Mouse (Mus musculus): ENCODE measurements around the gene Tmem236. TPM values are rescaled to one million over a fixed set of nuclear protein-coding genes. Genes with fewer than 3 reads are reported as not detected.

Tmem236 gene
- polyA plus RNA-seq, 1 experiment from 2014 or later: not detected

DNA sequence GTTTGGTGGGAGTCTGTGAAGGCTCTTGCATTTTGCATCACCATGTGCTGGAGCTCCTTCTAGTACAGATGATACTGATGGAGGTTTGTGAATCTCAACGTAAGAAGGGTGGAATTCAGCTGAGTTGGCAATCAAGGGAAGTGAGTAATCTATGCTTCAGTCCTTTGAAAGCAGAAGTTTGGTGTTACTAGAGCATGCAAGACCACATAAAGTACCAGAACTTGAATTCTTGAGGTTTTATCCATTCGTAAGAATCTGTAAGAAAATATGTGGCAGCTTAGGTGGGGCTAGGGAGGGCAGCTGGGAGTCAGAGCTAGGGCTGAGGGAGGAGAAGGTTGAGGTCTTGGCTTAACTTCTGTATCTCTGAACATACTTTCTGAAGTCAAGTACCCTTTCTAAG is 70.3 kb downstream of the Tmem236 start:
- ATAC-seq (replicated peaks; ENCODE audit: insufficient number of reproducible peaks, low FRiP score, low TSS enrichment): no peak
- Histone ChIP-seq H3K27ac (ENCODE audit: low read depth, low read length) (no peak overlapping the region), H3K9me3 (replicated peaks; ENCODE audit: control insufficient read depth, low read length) (no peaks in the 10 kb centered on the region), H3K4me2 (no peak overlapping the region), H3K4me3 (ENCODE audit: low read depth, low read length) (no peak overlapping the region), H3K27me3 (ENCODE audit: control insufficient read depth, insufficient read depth, low read length) (no peaks in the 10 kb centered on the region), H3K36me3 (ENCODE audit: control insufficient read depth, insufficient read depth, low read length) (no peaks in the 10 kb centered on the region), H3K9ac (ENCODE audit: low read depth, low read length) (no peak overlapping the region), H3K4me1 (ENCODE audit: control insufficient read depth, insufficient read depth, low read length) (no peaks in the 10 kb centered on the region)
- 83% methylated on average over 2 of the region's 2 CpGs for WGBS (ENCODE audit: insufficient replicate concordance)

DNA sequence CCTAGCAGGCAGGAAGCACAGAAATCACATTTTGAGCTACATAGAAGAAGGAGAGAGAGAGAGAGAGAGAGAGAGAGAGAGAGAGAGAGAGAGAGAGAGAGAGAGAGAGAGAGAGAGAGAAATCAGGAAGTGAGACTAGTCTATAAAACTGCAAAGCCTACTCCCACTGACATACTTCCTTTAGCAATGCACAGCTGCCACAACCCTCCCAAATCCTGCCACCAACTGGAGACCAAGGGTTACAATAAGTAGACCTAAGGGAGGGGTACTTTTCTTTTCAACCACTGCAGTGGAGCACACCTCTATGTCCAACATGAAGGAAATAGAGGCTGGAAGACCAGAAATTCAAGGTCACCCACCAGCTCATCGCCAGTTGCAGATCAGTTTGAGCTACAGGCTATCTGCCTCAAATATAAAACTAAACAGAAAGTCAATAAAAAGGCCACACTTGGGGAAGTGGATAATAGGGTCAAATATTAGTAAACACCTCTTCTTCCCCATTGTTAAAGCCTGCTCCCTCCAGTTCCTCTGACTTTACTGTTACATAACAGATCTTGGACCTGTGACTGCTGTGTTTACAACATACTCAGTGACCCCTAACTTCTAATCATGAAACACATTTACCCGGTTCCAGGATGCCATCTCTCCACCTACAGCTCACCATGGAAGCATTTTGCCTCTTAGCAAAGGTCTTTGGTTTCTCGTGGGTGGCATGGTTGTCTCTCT is 75.7 kb downstream of the Tmem236 start:
- Histone ChIP-seq H3K36me3 (ENCODE audit: control insufficient read depth, insufficient read depth, low read length) (no peaks in the 10 kb centered on the region), H3K27me3 (ENCODE audit: control insufficient read depth, insufficient read depth, low read length) (no peaks in the 10 kb centered on the region), H3K9ac (ENCODE audit: low read depth, low read length) (no peak overlapping the region), H3K4me3 (ENCODE audit: low read depth, low read length) (no peak overlapping the region), H3K4me1 (ENCODE audit: control insufficient read depth, insufficient read depth, low read length) (no peaks in the 10 kb centered on the region), H3K27ac (ENCODE audit: low read depth, low read length) (no peak overlapping the region), H3K4me2 (no peak overlapping the region), H3K9me3 (replicated peaks; ENCODE audit: control insufficient read depth, low read length) (no peaks in the 10 kb centered on the region)
- 72% methylated on average over 3 of the region's 3 CpGs for WGBS (ENCODE audit: insufficient replicate concordance)
- no peak for ATAC-seq (replicated peaks; ENCODE audit: insufficient number of reproducible peaks, low FRiP score, low TSS enrichment)

DNA sequence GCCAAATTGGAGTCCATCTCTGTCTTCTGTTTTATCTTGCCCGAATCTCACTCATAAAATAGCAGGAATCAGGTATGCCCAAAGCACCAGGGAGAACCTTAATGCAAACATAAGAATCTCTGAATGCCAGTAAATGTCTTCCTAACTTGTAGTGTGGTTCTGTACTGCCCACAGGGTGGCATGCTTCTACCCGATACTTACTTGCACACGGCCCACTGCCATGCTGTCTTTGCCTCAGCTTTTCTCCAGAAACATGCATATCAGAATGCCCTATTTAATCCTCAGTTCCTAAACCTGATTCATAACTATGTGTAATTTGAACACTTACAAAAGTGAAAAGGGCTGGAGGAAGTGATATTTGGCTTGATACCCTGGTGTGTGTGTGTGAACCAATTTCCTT is 77.6 kb downstream of the Tmem236 start:
- Histone ChIP-seq H3K9ac (ENCODE audit: low read depth, low read length) (no peak overlapping the region), H3K9me3 (replicated peaks; ENCODE audit: control insufficient read depth, low read length) (no peaks in the 10 kb centered on the region), H3K36me3 (ENCODE audit: control insufficient read depth, insufficient read depth, low read length) (no peaks in the 10 kb centered on the region), H3K4me2 (no peak overlapping the region), H3K27ac (ENCODE audit: low read depth, low read length) (no peak overlapping the region), H3K4me3 (ENCODE audit: low read depth, low read length) (no peak overlapping the region), H3K27me3 (ENCODE audit: control insufficient read depth, insufficient read depth, low read length) (no peaks in the 10 kb centered on the region), H3K4me1 (ENCODE audit: control insufficient read depth, insufficient read depth, low read length) (no peaks in the 10 kb centered on the region)
- no peak for ATAC-seq (replicated peaks; ENCODE audit: insufficient number of reproducible peaks, low FRiP score, low TSS enrichment)
- 77% methylated on average over 3 of the region's 3 CpGs for WGBS (ENCODE audit: insufficient replicate concordance)

DNA sequence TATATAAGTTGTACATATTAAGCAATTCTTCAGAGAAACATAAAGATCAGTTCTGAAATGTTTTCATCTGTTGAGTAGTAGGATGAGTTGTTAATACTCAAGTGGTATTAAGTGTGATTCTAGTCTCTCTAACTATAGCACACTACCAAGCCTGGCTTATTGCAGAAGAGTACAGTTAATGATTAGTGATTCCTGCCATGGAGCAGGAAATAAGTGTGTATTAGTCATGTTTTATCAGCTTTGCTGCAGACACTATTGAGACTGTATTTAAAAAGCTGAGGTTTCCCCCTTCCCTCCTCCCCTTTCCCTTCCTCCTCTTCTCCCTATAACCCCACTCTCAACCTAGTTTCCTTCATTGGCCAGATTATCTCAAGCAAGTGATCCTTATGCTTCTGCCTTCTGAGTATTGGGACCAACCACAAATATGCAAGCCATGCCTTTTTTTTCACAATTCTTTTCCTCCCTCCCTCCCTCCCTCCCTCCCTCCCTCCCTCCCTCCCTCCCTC is 84.1 kb downstream of the Tmem236 start:
- H3K4me1 ChIP-seq (ENCODE audit: control insufficient read depth, insufficient read depth, low read length): no peaks in the 10 kb centered on the region
- H3K9ac ChIP-seq (ENCODE audit: low read depth, low read length): no peak overlapping the region
- H3K36me3 ChIP-seq (ENCODE audit: control insufficient read depth, insufficient read depth, low read length): no peaks in the 10 kb centered on the region
- H3K4me3 ChIP-seq (ENCODE audit: low read depth, low read length): no peak overlapping the region
- no peak overlapping the region for H3K4me2 ChIP-seq
- H3K9me3 ChIP-seq (replicated peaks; ENCODE audit: control insufficient read depth, low read length): no peaks in the 10 kb centered on the region
- no peaks in the 10 kb centered on the region for H3K27me3 ChIP-seq (ENCODE audit: control insufficient read depth, insufficient read depth, low read length)
- ATAC-seq (replicated peaks; ENCODE audit: insufficient number of reproducible peaks, low FRiP score, low TSS enrichment): no peak
- H3K27ac ChIP-seq (ENCODE audit: low read depth, low read length): no peak overlapping the region

DNA sequence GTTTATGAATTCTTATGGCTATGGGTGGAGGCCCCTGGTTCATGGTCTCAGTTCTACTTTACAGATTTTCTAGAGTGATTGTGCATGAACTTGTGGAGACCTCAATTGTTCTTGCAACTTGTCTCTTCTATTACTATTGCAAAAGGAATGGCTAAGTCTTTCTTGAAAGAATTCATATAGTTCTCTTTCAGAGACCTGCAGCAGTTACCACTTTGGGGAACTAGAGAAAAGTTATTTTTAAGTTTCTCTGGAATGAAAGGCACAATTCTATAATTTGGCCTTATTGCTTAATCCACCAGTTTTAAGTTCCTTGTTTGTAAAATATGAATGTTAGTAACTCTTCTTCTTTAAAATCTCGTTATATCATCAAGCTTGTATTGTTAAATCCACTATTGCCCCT is 87.8 kb downstream of the Tmem236 start:
- WGBS (ENCODE audit: insufficient replicate concordance): 71% methylated on average over 1 of the region's 1 CpGs
- no peak for ATAC-seq (replicated peaks; ENCODE audit: insufficient number of reproducible peaks, low FRiP score, low TSS enrichment)
- Histone ChIP-seq H3K4me1 (ENCODE audit: control insufficient read depth, insufficient read depth, low read length) (no peaks in the 10 kb centered on the region), H3K27ac (ENCODE audit: low read depth, low read length) (no peak overlapping the region), H3K27me3 (ENCODE audit: control insufficient read depth, insufficient read depth, low read length) (no peaks in the 10 kb centered on the region), H3K4me3 (ENCODE audit: low read depth, low read length) (no peak overlapping the region), H3K4me2 (no peak overlapping the region), H3K36me3 (ENCODE audit: control insufficient read depth, insufficient read depth, low read length) (no peaks in the 10 kb centered on the region), H3K9me3 (replicated peaks; ENCODE audit: control insufficient read depth, low read length) (no peaks in the 10 kb centered on the region), H3K9ac (ENCODE audit: low read depth, low read length) (no peak overlapping the region)

DNA sequence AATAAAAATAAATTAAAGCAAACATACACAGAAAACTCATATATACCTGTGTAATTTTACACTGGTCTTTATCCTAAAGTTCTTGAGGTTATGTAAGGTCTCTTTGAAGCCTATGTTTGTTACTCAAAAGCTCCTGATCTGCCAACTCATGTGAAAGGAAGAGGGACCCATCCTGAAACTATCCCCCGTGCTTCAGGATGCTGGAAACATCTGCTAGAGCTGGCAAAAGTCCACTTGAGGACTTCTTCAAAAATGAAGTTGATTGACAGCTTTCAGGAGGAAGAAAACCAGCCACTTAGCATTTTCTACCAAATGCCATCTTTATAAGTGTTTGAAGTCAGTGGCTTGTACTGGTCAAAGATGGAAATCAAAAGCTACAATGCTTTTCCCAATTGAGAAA is 94.8 kb downstream of the Tmem236 start:
- Histone ChIP-seq H3K27ac (ENCODE audit: low read depth, low read length) (no peak overlapping the region), H3K4me2 (no peak overlapping the region), H3K9me3 (replicated peaks; ENCODE audit: control insufficient read depth, low read length) (no peaks in the 10 kb centered on the region), H3K27me3 (ENCODE audit: control insufficient read depth, insufficient read depth, low read length) (no peaks in the 10 kb centered on the region), H3K4me3 (ENCODE audit: low read depth, low read length) (no peak overlapping the region), H3K9ac (ENCODE audit: low read depth, low read length) (no peak overlapping the region), H3K4me1 (ENCODE audit: control insufficient read depth, insufficient read depth, low read length) (no peaks in the 10 kb centered on the region), H3K36me3 (ENCODE audit: control insufficient read depth, insufficient read depth, low read length) (no peaks in the 10 kb centered on the region)
- 63% methylated on average over 1 of the region's 1 CpGs for WGBS (ENCODE audit: insufficient replicate concordance)
- ATAC-seq (replicated peaks; ENCODE audit: insufficient number of reproducible peaks, low FRiP score, low TSS enrichment): no peak

MicroRNA genes within 50 kb of the gene (microRNA counts, 519-probe panel; counts per million panel counts)
- microRNA mmu-miR-511: 32.2 counts per million

Small RNA genes lying within 50 kb of the gene (microRNA-seq; reads per million reads assigned to microRNA genes)
- 1.0 reads per million, percentile 13 among the genes with 10 or more reads in this experiment for gene Mir511 (ENCODE audit: borderline number of aligned reads)

Other genes with a start within 250 kb of the Tmem236 start
- gene Hacd1, start 118.4 kb upstream of the Tmem236 start, polyA plus RNA-seq (2014; fragmentation: Nextera tagmentation; extraction: Ambion mirVana): 260 and 270 TPM in 2 replicates
- 63.3 and 76.9 TPM in 2 replicates for gene Stam, start 100.4 kb upstream of the Tmem236 start, polyA plus RNA-seq (2014; fragmentation: Nextera tagmentation; extraction: Ambion mirVana)
- 1.2 and 1.7 TPM in 2 replicates for gene Mrc1, start 54.9 kb downstream of the Tmem236 start, polyA plus RNA-seq (2014; fragmentation: Nextera tagmentation; extraction: Ambion mirVana)
- not detected in 2 replicates for gene Slc39a12, start 213.8 kb downstream of the Tmem236 start, polyA plus RNA-seq (2014; fragmentation: Nextera tagmentation; extraction: Ambion mirVana)